Mouse (Mus musculus): ENCODE results near the gene Setd4.

DNA sequence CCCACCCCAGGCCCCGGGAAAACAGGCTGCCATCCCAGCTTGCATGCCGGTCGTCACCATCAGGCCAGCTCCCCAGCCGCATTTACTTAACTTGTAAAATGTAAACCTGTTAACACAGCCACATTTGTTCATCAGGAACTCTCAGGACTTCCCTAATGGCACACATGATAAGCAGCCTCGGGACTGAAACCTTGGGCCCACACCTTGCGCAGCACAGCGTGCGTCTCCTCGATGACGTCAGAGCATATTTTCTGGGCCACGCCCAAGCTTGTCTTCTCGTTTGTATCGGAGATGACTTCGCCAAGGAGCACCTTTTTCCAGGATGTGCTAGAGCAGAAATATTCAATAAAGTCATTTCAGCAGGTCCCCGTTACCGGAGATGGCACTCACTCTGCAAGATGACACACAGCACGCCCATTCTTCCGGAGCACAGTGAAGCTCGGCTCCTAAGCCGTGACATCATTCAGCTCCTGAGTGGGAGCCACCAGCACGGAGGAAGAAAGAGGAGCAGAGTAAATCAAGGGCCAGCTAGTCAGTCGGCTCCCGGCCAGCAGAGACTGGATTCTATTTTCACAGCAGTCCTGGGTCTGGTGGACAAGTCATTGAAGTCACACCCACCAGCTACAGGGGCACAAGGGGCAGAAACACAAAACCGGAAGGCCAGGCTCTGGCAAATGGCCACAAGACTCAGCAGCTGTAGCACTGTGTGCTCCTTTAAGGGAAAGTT, 18.7 kb downstream of the Setd4 start:
- TF ChIP-seq CTCF (IDR thresholded peaks at IDR 0.05; ENCODE audit: low read depth) (no peak), EP300 (IDR thresholded peaks at IDR 0.05; ENCODE audit: low read depth) (no peak)

Measured in liver, embryonic 14.5 days (tissue).